Mouse (Mus musculus): ENCODE data around the gene Trappc6a. TPM values are rescaled to one million over a fixed set of nuclear protein-coding genes. Genes with fewer than 3 reads are reported as not detected.

Gene Trappc6a
- polyA plus RNA-seq, 1 experiment from 2014 or later: 73.2 TPM

GRCm38 (mm10) chr7:19531077-19531476 lies 22.9 kb downstream of the Trappc6a start:
- H3K9me3 ChIP-seq (replicated peaks): no peaks in the 10 kb centered on the region
- 76% methylated on average over 10 of the region's 10 CpGs for WGBS
- H3K27ac ChIP-seq: no peak overlapping the region
- H3K36me3 ChIP-seq: peaks cover 49% of the 10 kb centered on the region
- no peaks in the 10 kb centered on the region for H3K4me1 ChIP-seq (replicated peaks)
- H3K9ac ChIP-seq: no peak overlapping the region
- H3K27me3 ChIP-seq: no peaks in the 10 kb centered on the region
- no peak for ATAC-seq (replicated peaks; ENCODE audit: insufficient number of reproducible peaks, insufficient read depth, low FRiP score, low read depth)
- no peak overlapping the region for H3K4me3 ChIP-seq
- H3K4me2 ChIP-seq: no peak overlapping the region

DNA sequence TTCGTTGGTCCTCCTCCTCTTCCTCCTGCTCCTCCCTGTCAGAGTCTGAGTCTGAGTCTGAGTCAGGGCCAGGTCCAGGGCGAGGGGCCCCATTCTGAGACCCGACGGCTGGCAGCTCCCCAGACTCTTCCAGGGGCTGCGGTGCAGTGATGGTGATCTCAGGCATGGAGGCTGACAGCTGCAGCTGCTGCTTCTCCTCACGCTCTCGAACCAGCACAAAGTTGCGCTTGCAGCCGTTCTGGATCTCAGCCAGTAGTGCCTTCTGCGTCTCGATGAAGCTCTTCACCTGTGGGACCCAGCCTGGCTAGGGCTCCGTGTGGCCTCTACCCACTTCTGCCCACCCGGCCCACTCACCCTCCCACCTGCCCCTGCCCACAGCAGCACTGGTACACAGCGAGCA lies 24.0 kb downstream of the Trappc6a start:
- WGBS: 87% methylated on average over 14 of the region's 14 CpGs
- peaks cover 10% of the 10 kb centered on the region for H3K4me1 ChIP-seq (replicated peaks)
- peaks cover 49% of the 10 kb centered on the region for H3K36me3 ChIP-seq
- no peak overlapping the region for H3K4me2 ChIP-seq
- no peak overlapping the region for H3K9ac ChIP-seq
- ATAC-seq (replicated peaks; ENCODE audit: insufficient number of reproducible peaks, insufficient read depth, low FRiP score, low read depth): no peak
- no peaks in the 10 kb centered on the region for H3K9me3 ChIP-seq (replicated peaks)
- no peak overlapping the region for H3K27ac ChIP-seq
- no peak overlapping the region for H3K4me3 ChIP-seq
- H3K27me3 ChIP-seq: no peaks in the 10 kb centered on the region

- H3K4me1 ChIP-seq (replicated peaks): peaks cover 14% of the 10 kb centered on the region
- H3K9me3 ChIP-seq (replicated peaks): no peaks in the 10 kb centered on the region
- H3K4me3 ChIP-seq: no peak overlapping the region
- no peak overlapping the region for H3K27ac ChIP-seq
- peaks cover 49% of the 10 kb centered on the region for H3K36me3 ChIP-seq
- 94% methylated on average over 10 of the region's 10 CpGs for WGBS
- no peak for ATAC-seq (replicated peaks; ENCODE audit: insufficient number of reproducible peaks, insufficient read depth, low FRiP score, low read depth)
- no peak overlapping the region for H3K9ac ChIP-seq
- H3K27me3 ChIP-seq: no peaks in the 10 kb centered on the region
- no peak overlapping the region for H3K4me2 ChIP-seq
Observed at GRCm38 (mm10) chr7:19534676-19535075, 26.5 kb downstream of the Trappc6a start.

- 85% methylated on average over 2 of the region's 2 CpGs for WGBS
- H3K27ac ChIP-seq: no peak overlapping the region
- no peaks in the 10 kb centered on the region for H3K27me3 ChIP-seq
- no peak overlapping the region for H3K4me3 ChIP-seq
- H3K4me2 ChIP-seq: no peak overlapping the region
- peaks cover 60% of the 10 kb centered on the region for H3K4me1 ChIP-seq (replicated peaks)
- no peak overlapping the region for H3K9ac ChIP-seq
- ATAC-seq (replicated peaks; ENCODE audit: insufficient number of reproducible peaks, insufficient read depth, low FRiP score, low read depth): no peak
- H3K36me3 ChIP-seq: no peaks in the 10 kb centered on the region
- no peaks in the 10 kb centered on the region for H3K9me3 ChIP-seq (replicated peaks)
Observed at GRCm38 (mm10) chr7:19540771-19541566, 32.8 kb downstream of the Trappc6a start.

- no peaks in the 10 kb centered on the region for H3K36me3 ChIP-seq
- H3K9me3 ChIP-seq (replicated peaks): no peaks in the 10 kb centered on the region
- H3K4me3 ChIP-seq: no peak overlapping the region
- peaks cover 63% of the 10 kb centered on the region for H3K4me1 ChIP-seq (replicated peaks)
- H3K27me3 ChIP-seq: no peaks in the 10 kb centered on the region
- 0 out of 2 replicates have a peak overlapping the region, but pooled peaks have one; percentile 18 for H3K27ac ChIP-seq
- ATAC-seq (replicated peaks; ENCODE audit: insufficient number of reproducible peaks, insufficient read depth, low FRiP score, low read depth): no peak
- 81% methylated on average over 7 of the region's 7 CpGs for WGBS
- H3K4me2 ChIP-seq: no peak overlapping the region
- H3K9ac ChIP-seq: no peak overlapping the region
Observed at GRCm38 (mm10) chr7:19541681-19542154, 33.5 kb downstream of the Trappc6a start.

DNA sequence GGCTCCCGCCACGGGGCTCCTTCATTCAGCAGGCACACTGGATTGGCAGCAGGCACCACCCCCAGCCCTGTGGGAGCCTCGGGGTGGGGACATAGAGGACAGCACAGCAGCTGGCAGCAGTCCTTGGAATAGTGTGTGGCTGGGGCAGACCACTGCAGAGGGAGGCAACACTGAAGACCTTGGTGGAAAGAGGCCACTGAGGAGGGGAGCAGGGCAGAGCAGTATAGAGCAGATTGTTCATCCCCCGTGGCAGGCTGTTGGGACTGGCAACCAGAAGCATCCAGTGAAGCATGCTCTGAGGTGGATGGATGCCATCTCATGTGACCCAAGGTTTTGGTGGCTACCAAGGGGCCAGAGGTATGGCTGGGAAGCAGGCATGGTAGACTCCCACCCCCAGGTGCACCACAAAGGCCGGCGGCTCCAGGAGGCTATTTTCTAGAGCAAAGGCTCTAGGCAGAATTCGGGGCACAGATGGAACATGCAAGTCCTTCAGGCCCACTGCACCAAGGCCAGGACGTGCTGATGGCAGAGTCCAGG lies 34.0 kb downstream of the Trappc6a start:
- no peaks in the 10 kb centered on the region for H3K36me3 ChIP-seq
- no peaks in the 10 kb centered on the region for H3K27me3 ChIP-seq
- H3K4me3 ChIP-seq: no peak overlapping the region
- H3K9me3 ChIP-seq (replicated peaks): no peaks in the 10 kb centered on the region
- peaks cover 58% of the 10 kb centered on the region for H3K4me1 ChIP-seq (replicated peaks)
- ATAC-seq (replicated peaks; ENCODE audit: insufficient number of reproducible peaks, insufficient read depth, low FRiP score, low read depth): peak; percentile 79
- 56% methylated on average over 8 of the region's 8 CpGs for WGBS
- peak overlapping the region; percentile 18; the same call in 1 of the 2 replicates for H3K27ac ChIP-seq
- no peak overlapping the region for H3K9ac ChIP-seq
- no peak overlapping the region for H3K4me2 ChIP-seq

- H3K4me1 ChIP-seq (replicated peaks): peaks cover 54% of the 10 kb centered on the region
- H3K27me3 ChIP-seq: no peaks in the 10 kb centered on the region
- H3K4me2 ChIP-seq: no peak overlapping the region
- WGBS: 43% methylated on average over 6 of the region's 6 CpGs
- H3K9ac ChIP-seq: no peak overlapping the region
- H3K9me3 ChIP-seq (replicated peaks): no peaks in the 10 kb centered on the region
- no peak overlapping the region for H3K4me3 ChIP-seq
- H3K36me3 ChIP-seq: no peaks in the 10 kb centered on the region; the same call in 1 of the 2 replicates
- no peak overlapping the region for H3K27ac ChIP-seq
- ATAC-seq (replicated peaks; ENCODE audit: insufficient number of reproducible peaks, insufficient read depth, low FRiP score, low read depth): no peak
Observed at GRCm38 (mm10) chr7:19543584-19543983, 35.4 kb downstream of the Trappc6a start.

- 22% methylated on average over 3 of the region's 3 CpGs for WGBS
- Histone ChIP-seq H3K9me3 (replicated peaks) (no peaks in the 10 kb centered on the region), H3K4me2 (no peak overlapping the region; the same call in 1 of the 2 replicates), H3K27ac (no peak overlapping the region), H3K36me3 (no peaks in the 10 kb centered on the region; the same call in 1 of the 2 replicates), H3K4me1 (replicated peaks) (peaks cover 51% of the 10 kb centered on the region), H3K27me3 (no peaks in the 10 kb centered on the region), H3K4me3 (no peak overlapping the region), H3K9ac (no peak overlapping the region)
- no peak for ATAC-seq (replicated peaks; ENCODE audit: insufficient number of reproducible peaks, insufficient read depth, low FRiP score, low read depth)
Observed at GRCm38 (mm10) chr7:19546007-19546406, 37.8 kb downstream of the Trappc6a start.

- Histone ChIP-seq H3K9ac (no peak overlapping the region), H3K27ac (no peak overlapping the region), H3K4me3 (no peak overlapping the region), H3K9me3 (replicated peaks) (no peaks in the 10 kb centered on the region), H3K4me2 (no peak overlapping the region), H3K36me3 (no peaks in the 10 kb centered on the region; the same call in 1 of the 2 replicates), H3K27me3 (no peaks in the 10 kb centered on the region), H3K4me1 (replicated peaks) (peaks cover 36% of the 10 kb centered on the region)
- no peak for ATAC-seq (replicated peaks; ENCODE audit: insufficient number of reproducible peaks, insufficient read depth, low FRiP score, low read depth)
- 78% methylated on average over 2 of the region's 2 CpGs for WGBS
Observed at GRCm38 (mm10) chr7:19547344-19547969, 39.3 kb downstream of the Trappc6a start.

DNA sequence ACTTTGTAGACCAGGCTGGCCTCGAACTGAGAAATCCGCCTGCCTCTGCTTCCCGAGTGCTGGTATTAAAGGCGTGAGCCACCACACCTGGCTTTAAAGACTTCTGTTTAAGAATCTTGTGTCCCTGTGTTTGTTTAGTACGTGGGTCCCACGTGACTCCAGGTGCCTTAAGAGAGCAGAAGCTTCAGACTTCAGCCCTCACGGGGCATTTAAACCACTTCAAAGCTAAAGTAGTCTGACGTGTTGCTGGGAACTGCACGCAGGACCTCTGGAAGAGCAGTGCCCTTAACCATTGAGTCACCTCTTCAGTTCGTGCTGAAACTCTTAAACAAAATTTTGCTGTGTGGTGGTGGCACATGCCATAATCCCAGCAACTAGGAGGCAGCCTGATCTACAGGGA lies 41.2 kb downstream of the Trappc6a start:
- no peaks in the 10 kb centered on the region for H3K9me3 ChIP-seq (replicated peaks)
- no peaks in the 10 kb centered on the region for H3K27me3 ChIP-seq
- ATAC-seq (replicated peaks; ENCODE audit: insufficient number of reproducible peaks, insufficient read depth, low FRiP score, low read depth): no peak
- H3K4me2 ChIP-seq: no peak overlapping the region
- no peak overlapping the region for H3K9ac ChIP-seq
- no peak overlapping the region for H3K4me3 ChIP-seq
- H3K27ac ChIP-seq: no peak overlapping the region
- H3K4me1 ChIP-seq (replicated peaks): peaks cover 22% of the 10 kb centered on the region
- H3K36me3 ChIP-seq: no peaks in the 10 kb centered on the region; the same call in 1 of the 2 replicates
- 78% methylated on average over 10 of the region's 10 CpGs for WGBS

DNA sequence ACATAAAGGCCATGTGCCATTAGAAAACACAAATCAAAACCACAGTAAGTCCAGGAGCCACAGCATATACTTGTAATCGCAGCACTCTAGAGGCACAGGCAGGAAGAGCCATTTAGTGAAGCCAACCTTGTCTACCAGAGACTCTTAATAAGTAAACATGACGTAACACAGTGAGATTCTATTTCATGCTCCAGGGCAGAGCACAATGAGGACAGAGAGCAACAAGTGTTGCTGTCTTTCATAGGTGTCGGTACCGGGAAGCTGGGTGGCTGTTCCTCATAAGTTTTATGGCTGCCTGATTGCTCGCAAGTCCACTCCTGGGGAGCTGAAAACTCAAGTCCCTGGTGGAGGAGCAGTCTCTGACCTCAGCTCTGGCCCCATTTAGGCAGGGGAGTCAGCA lies 43.4 kb downstream of the Trappc6a start:
- H3K27ac ChIP-seq: no peak overlapping the region

More for the DNA sequence above, 43.4 kb downstream of the Trappc6a start:
- H3K4me2 ChIP-seq: no peak overlapping the region
- no peaks in the 10 kb centered on the region for H3K27me3 ChIP-seq
- no peak overlapping the region for H3K4me3 ChIP-seq
- WGBS: 84% methylated on average over 5 of the region's 5 CpGs
- H3K4me1 ChIP-seq (replicated peaks): peaks cover 15% of the 10 kb centered on the region
- no peaks in the 10 kb centered on the region; the same call in 1 of the 2 replicates for H3K36me3 ChIP-seq
- H3K9ac ChIP-seq: no peak overlapping the region
- ATAC-seq (replicated peaks; ENCODE audit: insufficient number of reproducible peaks, insufficient read depth, low FRiP score, low read depth): no peak
- H3K9me3 ChIP-seq (replicated peaks): no peaks in the 10 kb centered on the region

Data from heart, embryonic 15.5 days (tissue).